Mouse (Mus musculus) stomach, postnatal 0 days (tissue): ENCODE measurements around the gene Pparg.

Experiments used
- CTCF ChIP-seq: IDR thresholded peaks from 2 replicates; pipeline ENCODE4 v1.5.1; 2016; ENCODE audit warnings: antibody characterized with exemption, low read depth, mild to moderate bottlenecking, moderate library complexity
- EP300 ChIP-seq: optimal IDR thresholded peaks from 2 replicates; pipeline ENCODE3; 2016; ENCODE audit warnings: antibody characterized with exemption

DNA sequence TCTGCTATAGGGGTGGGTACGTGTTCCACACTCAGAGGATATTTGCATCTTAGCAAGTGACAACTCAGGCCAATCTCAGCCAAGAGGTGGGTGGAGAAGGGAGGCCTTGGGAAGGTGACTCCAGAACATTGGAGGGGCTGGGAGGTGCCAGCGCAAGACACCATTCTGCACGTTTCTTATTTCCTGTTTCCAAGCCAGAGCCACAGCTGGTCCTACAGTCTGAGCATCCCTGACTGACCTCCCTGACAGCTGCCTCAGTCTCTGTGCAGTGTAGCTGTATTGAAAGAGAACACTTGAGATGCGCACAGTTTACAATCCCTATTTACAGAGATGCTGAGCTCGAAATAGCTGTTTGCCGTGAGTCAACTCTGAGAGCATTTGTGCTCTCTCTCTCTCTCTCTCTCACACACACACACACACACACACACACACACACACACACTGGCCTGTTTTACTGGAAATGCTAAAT, 38.8 kb upstream of the Pparg start:
- TF ChIP-seq EP300 (no peak), CTCF (no peak)
